Mouse (Mus musculus): ENCODE data around the gene Gins2. TPM values are rescaled to one million over a fixed set of nuclear protein-coding genes. Genes with fewer than 3 reads are reported as not detected.

Gins2 gene
- total and polyA plus RNA-seq, 3 experiments, result 39.6 to 150 (median 49.3) TPM

- TF ChIP-seq POLR2A (IDR thresholded peaks at IDR 0.05; ENCODE audit: control insufficient read depth in 1 of 2, insufficient read depth in 1 of 2, low read depth in 1 of 2, low read length in 2 of 2, poor library complexity in 1 of 2), result 0 out of 4 replicates have a peak, but pooled peaks of 1 of the 2 experiments have one; percentile 8
- TF ChIP-seq MYB (IDR thresholded peaks at IDR 0.05; ENCODE audit: low read depth, low read length), result no peak
- Histone ChIP-seq H3K4me1 (ENCODE audit: control insufficient read depth in 1 of 2, insufficient read depth in 2 of 2, low read length in 2 of 2) (no peaks in the 10 kb centered on the region), H3K27ac (ENCODE audit: control insufficient read depth, low read depth, low read length) (no peak overlapping the region), H3K27me3 (ENCODE audit: control insufficient read depth in 1 of 2, insufficient read depth in 2 of 2, low read length in 2 of 2) (no peaks in the 10 kb centered on the region), H3K36me3 (ENCODE audit: control insufficient read depth in 1 of 2, insufficient read depth in 2 of 2, low read length in 2 of 2) (peaks cover 0 to 24% of the 10 kb centered on the region in 2 experiments; a peak in 2 of 4 replicates), H3K79me2 (ENCODE audit: control insufficient read depth, insufficient read depth, low read length, poor library complexity) (no peaks in the 10 kb centered on the region), H3K4me3 (ENCODE audit: control insufficient read depth in 1 of 2, insufficient read depth in 1 of 2, low read depth in 2 of 2, low read length in 2 of 2) (no peak overlapping the region), H3K9ac (ENCODE audit: control insufficient read depth, low read depth, low read length, poor library complexity, severe bottlenecking) (no peak overlapping the region), H3K9me3 (replicated peaks; ENCODE audit: insufficient read depth, low read length) (no peaks in the 10 kb centered on the region)
- no peak for DNase-seq (ENCODE audit: low read depth, low spot score)
These were observed 16.6 kb downstream of the Gins2 start for GRCm38 (mm10) chr8:120572534-120572933.

GRCm38 (mm10) chr8:120571561-120571960 is 17.5 kb downstream of the Gins2 start:
- Histone ChIP-seq H3K27ac (ENCODE audit: control insufficient read depth, low read depth, low read length) (no peak overlapping the region), H3K36me3 (ENCODE audit: control insufficient read depth in 1 of 2, insufficient read depth in 2 of 2, low read length in 2 of 2) (peaks cover 0 to 20% of the 10 kb centered on the region in 2 experiments; a peak in 2 of 4 replicates), H3K4me3 (ENCODE audit: control insufficient read depth in 1 of 2, insufficient read depth in 1 of 2, low read depth in 2 of 2, low read length in 2 of 2) (no peak overlapping the region), H3K27me3 (ENCODE audit: control insufficient read depth in 1 of 2, insufficient read depth in 2 of 2, low read length in 2 of 2) (no peaks in the 10 kb centered on the region), H3K79me2 (ENCODE audit: control insufficient read depth, insufficient read depth, low read length, poor library complexity) (no peaks in the 10 kb centered on the region), H3K9ac (ENCODE audit: control insufficient read depth, low read depth, low read length, poor library complexity, severe bottlenecking) (no peak overlapping the region), H3K9me3 (replicated peaks; ENCODE audit: insufficient read depth, low read length) (no peaks in the 10 kb centered on the region), H3K4me1 (ENCODE audit: control insufficient read depth in 1 of 2, insufficient read depth in 2 of 2, low read length in 2 of 2) (no peaks in the 10 kb centered on the region)
- TF ChIP-seq TBP (IDR thresholded peaks at IDR 0.05; ENCODE audit: low read depth, low read length) (no peak), MXI1 (IDR thresholded peaks at IDR 0.05; ENCODE audit: low read depth, low read length) (no peak), EP300 (IDR thresholded peaks at IDR 0.05; ENCODE audit: low read depth in 1 of 2, low read length in 2 of 2) (no peak), USF2 (IDR thresholded peaks at IDR 0.05; ENCODE audit: borderline replicate concordance in 1 of 2, insufficient read depth in 1 of 2, low read depth in 1 of 2, low read length in 2 of 2) (no peak), CHD2 (IDR thresholded peaks at IDR 0.05; ENCODE audit: low read length) (no peak), E2F4 (IDR thresholded peaks at IDR 0.05; ENCODE audit: borderline replicate concordance, low read depth, low read length) (no peak), HCFC1 (IDR thresholded peaks at IDR 0.05; ENCODE audit: low read depth, low read length) (no peak), NRF1 (IDR thresholded peaks at IDR 0.05; ENCODE audit: insufficient read depth, low read depth, low read length, poor library complexity, severe bottlenecking) (no peak), MEF2A (IDR thresholded peaks at IDR 0.05; ENCODE audit: extremely low read depth, insufficient replicate concordance, low read depth, low read length, poor library complexity, severe bottlenecking) (no peak), JUND (IDR thresholded peaks at IDR 0.05; ENCODE audit: low read depth, low read length) (no peak), NELFE (IDR thresholded peaks at IDR 0.05; ENCODE audit: low read depth, low read length) (no peak), ZKSCAN1 (IDR thresholded peaks at IDR 0.05; ENCODE audit: low read depth, low read length) (no peak), TCF12 (IDR thresholded peaks at IDR 0.05; ENCODE audit: low read depth, low read length) (no peak), POLR2AphosphoS5 (IDR thresholded peaks at IDR 0.05; ENCODE audit: borderline replicate concordance, low read depth, low read length) (no peak)
- no peak for DNase-seq (ENCODE audit: low read depth, low spot score)
